Mouse (Mus musculus) liver, embryonic 11.5 days (tissue): Measurements from ENCODE around the gene Gprin1. TPM values are rescaled to one million over a fixed set of nuclear protein-coding genes. Genes with fewer than 3 reads are reported as not detected.

Source experiments
- ATAC-seq: fragments of 200-750 bp; cut with Nextera tagmentation; replicated peaks from 2 replicates; pipeline ENCODE4 v1.8.0; 2017; ENCODE audit warnings: moderate number of reproducible peaks, mild to moderate bottlenecking, moderate TSS enrichment, moderate library complexity; ENCODE audit not compliant: low FRiP score
- DNase-seq: peaks from one replicate; pipeline ENCODE4 v3.0.0-alpha.2; 2017; ENCODE audit warnings: low spot score
- H3K27ac ChIP-seq: fragments of 300-500 bp; sonication (generic); 2 replicates; pipeline ENCODE4 v1.5.1; 2014; ENCODE audit warnings: mild to moderate bottlenecking, low read depth, low read length, control low read depth
- H3K27me3 ChIP-seq: fragments of 300-500 bp; sonication (generic); replicated peaks from 2 replicates; pipeline ENCODE4 v1.6.1; 2014; ENCODE audit warnings: low read length, mixed read lengths; ENCODE audit not compliant: control insufficient read depth, insufficient read depth
- H3K36me3 ChIP-seq: fragments of 300-500 bp; sonication (generic); 2 replicates; pipeline ENCODE4 v1.6.1; 2014; ENCODE audit warnings: mild to moderate bottlenecking, low read length, moderate library complexity, mixed read lengths; ENCODE audit not compliant: control insufficient read depth, insufficient read depth
- H3K4me1 ChIP-seq: fragments of 300-500 bp; sonication (generic); replicated peaks from 2 replicates; pipeline ENCODE4 v1.6.1; 2014; ENCODE audit warnings: low read length, mixed read lengths; ENCODE audit not compliant: control insufficient read depth, insufficient read depth
- H3K4me2 ChIP-seq: fragments of 300-500 bp; sonication (generic); 2 replicates; pipeline ENCODE4 v1.6.1; 2014; ENCODE audit warnings: mild to moderate bottlenecking, control low read depth, moderate library complexity
- H3K4me3 ChIP-seq: fragments of 300-500 bp; sonication (generic); 2 replicates; pipeline ENCODE4 v1.5.1; 2014; ENCODE audit warnings: low read depth, low read length, control low read depth
- H3K9ac ChIP-seq: fragments of 300-500 bp; sonication (generic); 2 replicates; pipeline ENCODE4 v1.6.1; 2014; ENCODE audit warnings: low read depth, low read length, control low read depth
- H3K9me3 ChIP-seq: fragments of 300-500 bp; sonication (generic); 2 replicates; pipeline ENCODE4 v1.6.1; 2016; ENCODE audit warnings: low read length, inconsistent platforms, mixed read lengths; ENCODE audit not compliant: control insufficient read depth
- WGBS: fragments of 180-500 bp; shearing (Covaris S2); extraction: QIAGEN DNeasy Blood & Tissue Kit; methylation state at CpG from one replicate; pipeline ENCODE4 v1.1.7; 2014; 5-methylcytosine and 5-hydroxymethylcytosine counted together
- polyA plus RNA-seq: library from polyadenylated mRNA; unstranded; fragments of >200 nt; fragmentation: Nextera tagmentation; extraction: Ambion mirVana; gene quantifications from 2 replicates; pipeline ENCODE4 v1.2.1, GENCODE M21; 2014

The Gprin1 gene
- polyA plus RNA-seq, 1 experiment from 2014 or later: 0.30 TPM

- Histone ChIP-seq H3K27ac (no peak overlapping the region), H3K4me1 (no peaks in the 10 kb centered on the region; the same call in 1 of the 2 replicates), H3K36me3 (no peaks in the 10 kb centered on the region), H3K9me3 (no peaks in the 10 kb centered on the region), H3K27me3 (peaks cover 49% of the 10 kb centered on the region), H3K9ac (no peak overlapping the region), H3K4me2 (peak overlapping the region; percentile 80; the same call in 1 of the 2 replicates), H3K4me3 (peak overlapping the region; percentile 59; the same call in 1 of the 2 replicates)
- DNase-seq (no peak), ATAC-seq (no peak)
- WGBS: 59% methylated on average over 10 of the region's 10 CpGs
Observed at GRCm38 (mm10) chr13:54748721-54749060, 983 bp downstream of the Gprin1 start.

DNA sequence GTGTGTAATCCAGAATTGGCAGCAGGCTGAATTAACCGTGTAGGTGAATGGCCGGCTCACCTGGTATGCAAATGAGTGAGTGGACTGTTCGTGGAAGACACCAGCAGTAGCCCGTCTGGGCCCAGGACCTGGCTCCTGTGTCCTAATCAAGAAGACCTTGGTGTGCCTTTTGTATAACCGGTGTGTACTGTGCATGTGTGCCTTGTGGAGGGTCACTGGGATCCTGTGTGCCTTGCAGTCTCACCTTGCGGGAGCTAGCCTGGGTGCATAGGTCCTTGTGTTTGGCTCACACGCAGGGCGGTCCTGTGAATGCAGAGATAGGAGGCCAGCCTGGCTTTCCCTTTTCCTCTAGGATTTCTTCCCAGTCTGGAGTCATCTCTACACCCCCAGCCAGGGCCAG, 1.5 kb downstream of the Gprin1 start:
- Histone ChIP-seq H3K9ac (no peak overlapping the region), H3K36me3 (no peaks in the 10 kb centered on the region), H3K27me3 (peaks cover 49% of the 10 kb centered on the region), H3K4me2 (no peak overlapping the region), H3K9me3 (no peaks in the 10 kb centered on the region), H3K4me1 (no peaks in the 10 kb centered on the region; the same call in 1 of the 2 replicates), H3K4me3 (no peak overlapping the region), H3K27ac (no peak overlapping the region)
- ATAC-seq (no peak), DNase-seq (no peak)
- 76% methylated on average over 8 of the region's 8 CpGs for WGBS

DNA sequence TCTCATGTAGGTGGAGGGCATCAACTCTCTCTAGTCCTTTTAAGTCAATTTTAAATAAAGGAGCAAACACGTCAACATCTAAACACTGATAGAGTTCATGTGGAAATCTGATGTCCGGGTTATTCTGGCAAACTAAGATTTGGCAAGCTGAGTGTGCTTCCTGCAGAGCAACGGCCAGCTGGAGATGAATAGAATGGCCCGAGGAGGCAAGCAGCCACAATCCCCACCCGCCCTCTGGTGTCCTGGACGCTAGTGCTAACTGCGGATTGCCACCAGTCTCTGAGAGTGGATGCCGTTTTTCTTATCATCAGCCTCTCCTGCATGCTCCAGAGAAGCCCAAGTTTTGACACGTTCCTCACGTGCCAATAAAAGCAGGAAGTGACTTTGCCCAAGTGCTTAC, 2.8 kb downstream of the Gprin1 start:
- WGBS: 45% methylated on average over 10 of the region's 10 CpGs
- no peaks in the 10 kb centered on the region for H3K9me3 ChIP-seq
- DNase-seq: no peak
- no peak overlapping the region for H3K9ac ChIP-seq
- no peaks in the 10 kb centered on the region; the same call in 1 of the 2 replicates for H3K4me1 ChIP-seq
- no peak overlapping the region for H3K27ac ChIP-seq
- H3K27me3 ChIP-seq: peaks cover 45% of the 10 kb centered on the region
- no peak for ATAC-seq
- no peak overlapping the region for H3K4me2 ChIP-seq
- no peak overlapping the region for H3K4me3 ChIP-seq
- no peaks in the 10 kb centered on the region for H3K36me3 ChIP-seq

- H3K36me3 ChIP-seq: no peaks in the 10 kb centered on the region
- no peak overlapping the region for H3K4me2 ChIP-seq
- WGBS: 39% methylated on average over 6 of the region's 6 CpGs
- no peaks in the 10 kb centered on the region; the same call in 1 of the 2 replicates for H3K4me1 ChIP-seq
- H3K27me3 ChIP-seq: peaks cover 38% of the 10 kb centered on the region
- H3K9ac ChIP-seq: no peak overlapping the region
- ATAC-seq (no peak), DNase-seq (no peak)
- H3K4me3 ChIP-seq: no peak overlapping the region
- no peak overlapping the region for H3K27ac ChIP-seq
- H3K9me3 ChIP-seq: no peaks in the 10 kb centered on the region
Observed at GRCm38 (mm10) chr13:54746110-54746509, 3.6 kb downstream of the Gprin1 start.

DNA sequence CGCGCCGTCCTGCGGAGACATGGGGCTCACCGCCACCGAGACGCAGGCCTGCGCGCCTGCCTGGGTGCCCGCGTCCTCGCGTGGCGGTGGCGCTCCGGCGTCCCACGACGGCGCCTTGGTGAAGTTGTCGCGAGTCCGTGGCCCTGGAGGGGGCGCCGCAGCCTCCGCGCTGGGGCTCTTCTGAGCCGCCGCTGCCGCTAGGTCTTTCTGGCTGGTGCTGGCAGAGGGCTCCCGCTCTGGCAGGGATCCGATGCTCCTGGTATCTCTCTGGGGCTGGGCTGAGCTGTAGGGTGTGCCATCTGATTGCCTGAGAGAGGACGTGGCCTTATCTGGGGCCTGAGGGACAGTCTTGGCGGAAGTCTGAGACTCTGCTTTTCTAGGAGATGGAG, 11.5 kb downstream of the Gprin1 start:
- Histone ChIP-seq H3K4me3 (peak overlapping the region; percentile 38), H3K4me1 (no peaks in the 10 kb centered on the region), H3K36me3 (no peaks in the 10 kb centered on the region), H3K27me3 (peaks cover 55% of the 10 kb centered on the region), H3K4me2 (peak overlapping the region; percentile 61), H3K27ac (no peak overlapping the region), H3K9ac (no peak overlapping the region), H3K9me3 (no peaks in the 10 kb centered on the region)
- no peak for DNase-seq
- ATAC-seq: no peak
- 4% methylated on average over 34 of the region's 34 CpGs for WGBS

- Histone ChIP-seq H3K4me3 (peak overlapping the region; percentile 38), H3K27me3 (peaks cover 55% of the 10 kb centered on the region), H3K4me1 (no peaks in the 10 kb centered on the region), H3K36me3 (no peaks in the 10 kb centered on the region), H3K4me2 (peak overlapping the region; percentile 61), H3K9me3 (no peaks in the 10 kb centered on the region), H3K9ac (no peak overlapping the region), H3K27ac (no peak overlapping the region)
- 3% methylated on average over 66 of the region's 87 CpGs for WGBS
- DNase-seq (peak; percentile 39), ATAC-seq (no peak)
Observed at GRCm38 (mm10) chr13:54737488-54738212, 12.0 kb downstream of the Gprin1 start.

- Histone ChIP-seq H3K27me3 (peaks cover 55% of the 10 kb centered on the region), H3K9me3 (no peaks in the 10 kb centered on the region), H3K4me2 (peak overlapping the region; percentile 61), H3K27ac (no peak overlapping the region), H3K4me3 (no peak overlapping the region), H3K36me3 (no peaks in the 10 kb centered on the region), H3K9ac (no peak overlapping the region), H3K4me1 (no peaks in the 10 kb centered on the region)
- 30% methylated on average over 3 of the region's 3 CpGs for WGBS
- no peak for DNase-seq
- no peak for ATAC-seq
Observed at GRCm38 (mm10) chr13:54736931-54737330, 12.7 kb downstream of the Gprin1 start.

DNA sequence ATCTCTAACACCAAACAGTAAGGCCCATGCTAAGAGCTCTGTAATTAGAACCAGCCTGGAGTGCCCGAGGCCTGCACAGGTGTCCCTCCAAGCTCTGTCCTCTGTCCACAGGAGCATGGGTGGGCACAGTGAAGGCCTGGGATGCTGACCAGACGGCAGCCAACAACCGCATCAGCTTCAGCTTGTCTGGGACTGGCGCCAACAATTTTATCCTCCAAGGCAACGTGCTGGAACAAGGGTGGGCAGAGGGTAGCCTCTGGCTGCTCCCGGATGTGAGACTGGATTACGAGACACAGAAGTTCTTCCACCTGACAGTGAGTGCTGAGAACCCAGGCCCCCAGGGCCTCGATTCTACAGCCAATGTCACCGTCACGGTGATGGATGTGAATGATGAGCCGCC, 23.5 kb downstream of the Gprin1 start:
- WGBS: 73% methylated on average over 11 of the region's 11 CpGs
- H3K9me3 ChIP-seq: no peaks in the 10 kb centered on the region
- H3K4me1 ChIP-seq: no peaks in the 10 kb centered on the region
- no peak overlapping the region for H3K9ac ChIP-seq
- no peaks in the 10 kb centered on the region for H3K27me3 ChIP-seq
- no peak overlapping the region for H3K4me2 ChIP-seq
- no peak for ATAC-seq
- H3K27ac ChIP-seq: no peak overlapping the region
- H3K4me3 ChIP-seq: no peak overlapping the region
- H3K36me3 ChIP-seq: 0 out of 2 replicates have a peak, but pooled peaks cover 3% of the 10 kb centered on the region
- no peak for DNase-seq

DNA sequence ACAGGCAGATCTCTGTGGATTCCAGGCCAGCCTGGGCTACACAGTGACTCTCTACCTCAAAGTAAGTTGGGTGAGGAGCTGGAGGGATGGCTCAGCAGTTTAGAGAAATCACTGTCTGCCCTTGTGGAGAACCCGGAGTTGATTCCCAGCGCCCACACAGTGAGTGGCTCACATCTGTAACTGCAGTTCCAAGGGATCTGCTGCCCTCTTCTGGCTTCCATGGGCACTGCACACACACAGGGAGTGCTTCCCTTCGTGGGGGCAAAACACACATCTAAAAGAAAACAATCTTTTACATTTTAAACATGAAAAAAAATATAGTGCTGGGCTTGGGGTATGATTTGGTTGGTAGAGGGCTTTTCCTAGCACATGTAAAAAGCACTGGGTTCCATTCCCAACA, 26.5 kb downstream of the Gprin1 start:
- H3K4me3 ChIP-seq: no peak overlapping the region
- no peak for DNase-seq
- H3K27ac ChIP-seq: no peak overlapping the region
- 83% methylated on average over 3 of the region's 3 CpGs for WGBS
- no peaks in the 10 kb centered on the region for H3K27me3 ChIP-seq
- H3K4me1 ChIP-seq: no peaks in the 10 kb centered on the region
- ATAC-seq: no peak
- H3K9ac ChIP-seq: no peak overlapping the region
- 0 out of 2 replicates have a peak, but pooled peaks cover 3% of the 10 kb centered on the region for H3K36me3 ChIP-seq
- H3K9me3 ChIP-seq: no peaks in the 10 kb centered on the region
- H3K4me2 ChIP-seq: no peak overlapping the region
